Mouse (Mus musculus) gastrocnemius, adult 2 months (tissue): ENCODE measurements around the gene Dtl. TPM values are rescaled to one million over a fixed set of nuclear protein-coding genes. Genes with fewer than 3 reads are reported as not detected.

Source experiments
- DNase-seq: peaks from one replicate; pipeline ENCODE4 v3.0.0; 2022
- H3K27ac ChIP-seq: fragments of 200-600 bp; 2 replicates; pipeline ENCODE4 v1.8.1; 2022; ENCODE audit warnings: mild to moderate bottlenecking
- H3K4me3 ChIP-seq: fragments of 200-600 bp; 2 replicates; pipeline ENCODE4 v1.8.1; 2022; ENCODE audit warnings: mild to moderate bottlenecking, moderate library complexity
- CTCF ChIP-seq: fragments of 200-600 bp; IDR thresholded peaks from 2 replicates; pipeline ENCODE4 v1.8.1; 2022; ENCODE audit warnings: antibody characterized with exemption, mild to moderate bottlenecking, moderate library complexity
- intact Hi-C: fragments of 180-260 bp; cut with DNase I; formaldehyde crosslinking; loops from one replicate; pipeline ENCODE4 v1.15.1; 2025
- long read RNA-seq, 2 experiments: library from polyadenylated mRNA; stranded (forward); transcript quantifications; one replicate each; pipeline ENCODE4 v2.0.0; 2021
- total RNA-seq, 2 experiments: library from RNA; stranded (reverse); gene quantifications; 2 replicates each; pipeline ENCODE4 v1.2.3; 2021

Gene Dtl
- under 1 TPM in 1 of 2 experiments, not detected in 1; 0.11 TPM for total RNA-seq
- long read RNA-seq, experiment 1 = 0 reads
- long read RNA-seq, experiment 2 = 0 reads

DNA sequence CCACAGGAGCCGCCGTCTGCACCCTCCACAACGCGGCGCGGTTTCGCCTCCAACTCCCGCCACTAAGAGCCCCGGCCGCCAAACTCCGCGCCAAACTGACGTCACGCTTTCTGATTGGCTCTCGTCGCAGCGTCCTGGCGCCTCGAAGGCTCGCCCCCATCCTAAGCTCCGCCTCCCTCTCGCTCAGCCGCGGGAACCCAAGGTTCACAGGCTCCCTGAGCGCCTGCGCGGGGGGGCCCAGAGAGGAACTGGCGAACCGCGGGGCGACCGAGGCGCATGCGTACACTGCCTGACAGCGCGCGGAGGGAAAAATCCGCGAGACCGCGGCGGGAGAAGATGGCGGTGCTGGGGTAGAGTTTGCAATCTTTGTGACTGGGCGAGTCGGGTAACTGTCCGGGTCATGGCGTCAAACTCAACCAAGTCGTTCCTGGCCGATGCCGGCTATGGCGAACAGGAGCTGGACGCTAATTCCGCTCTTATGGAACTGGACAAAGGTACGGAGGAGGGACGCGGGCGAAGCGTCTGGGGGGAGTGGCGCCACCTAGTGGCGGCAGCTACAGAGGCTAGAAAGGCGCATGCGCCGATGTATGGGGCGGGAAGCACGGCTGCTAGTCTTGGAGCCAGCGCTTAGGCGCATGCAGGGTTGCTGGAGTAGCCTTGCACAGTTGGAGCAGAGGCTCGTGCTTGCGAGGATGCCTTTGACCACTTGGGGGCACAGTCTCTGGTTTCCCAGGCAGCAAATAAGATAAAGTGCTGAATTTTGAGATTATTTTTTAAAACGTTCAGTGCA is at the start of gene Dtl, which contains the start of gene Ints7:
TSS of gene Dtl (minus strand) at position 87 of the 790 bp plus-strand sequence.
TSS of gene Ints7 (plus strand) at position 179 of the 790 bp plus-strand sequence.
- Histone ChIP-seq H3K27ac (peak within 1 kb of the TSS; percentile 96), H3K4me3 (peak within 1 kb of the TSS; percentile 77)
- DNase-seq = peak; percentile 100
- intact Hi-C loops = loop anchor here (2.0 to 5.0 kb wide), 2 partner anchors 142 to 243 kb away; partner anchors contain the start of gene Lpgat1
- peak; percentile 98 for TF ChIP-seq CTCF

DNA sequence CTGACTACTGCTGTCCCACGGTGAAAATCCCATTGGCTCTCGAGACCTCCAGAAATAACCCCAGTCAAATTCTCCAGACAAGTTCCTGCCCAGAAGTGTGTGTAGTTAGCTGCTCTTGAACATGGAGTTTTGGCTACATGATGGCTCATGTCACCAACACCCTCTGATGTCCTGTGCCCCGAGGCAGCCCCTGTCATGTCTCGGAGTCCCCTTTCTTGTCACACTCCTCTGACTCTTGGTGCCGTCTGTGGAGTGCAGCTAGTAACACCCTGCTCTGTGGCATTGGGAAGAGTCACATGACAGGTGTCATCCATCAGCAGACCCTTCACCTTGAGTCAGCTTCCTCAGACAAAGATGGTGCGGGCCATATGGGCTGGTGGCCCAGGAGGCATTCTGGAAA is 49.7 kb upstream of the Dtl start:
- DNase-seq = no peak
- TF ChIP-seq CTCF = no peak
- Histone ChIP-seq H3K27ac (no peak overlapping the region), H3K4me3 (no peak overlapping the region)
- intact Hi-C loops = loop anchor here (5.0 kb wide), 1 partner anchor 92 kb away; the partner anchor contains the start of gene Lpgat1

DNA sequence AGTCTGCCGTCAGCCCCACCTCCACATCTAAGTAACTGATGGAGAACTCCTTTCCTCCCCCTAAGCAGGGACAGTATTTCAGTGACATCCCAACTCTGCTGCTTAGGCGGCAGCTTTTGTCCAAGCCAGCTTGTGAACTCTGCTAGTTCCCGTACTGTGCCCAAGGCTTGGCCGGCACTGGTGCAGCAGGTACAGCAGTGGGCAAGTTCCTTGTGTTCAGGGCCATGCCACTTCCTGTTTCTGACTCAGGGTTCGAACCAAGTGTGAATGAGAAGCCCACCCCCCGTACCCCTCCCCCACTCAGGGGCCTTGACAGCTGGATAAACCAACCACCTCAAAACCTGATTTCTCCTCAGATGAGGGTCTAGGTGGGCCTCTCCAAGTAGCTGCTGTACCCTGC is 49.1 kb upstream of the Dtl start:
- TF ChIP-seq CTCF = no peak
- intact Hi-C loops = no loop called here
- Histone ChIP-seq H3K27ac (no peak overlapping the region), H3K4me3 (no peak overlapping the region)
- no peak for DNase-seq

DNA sequence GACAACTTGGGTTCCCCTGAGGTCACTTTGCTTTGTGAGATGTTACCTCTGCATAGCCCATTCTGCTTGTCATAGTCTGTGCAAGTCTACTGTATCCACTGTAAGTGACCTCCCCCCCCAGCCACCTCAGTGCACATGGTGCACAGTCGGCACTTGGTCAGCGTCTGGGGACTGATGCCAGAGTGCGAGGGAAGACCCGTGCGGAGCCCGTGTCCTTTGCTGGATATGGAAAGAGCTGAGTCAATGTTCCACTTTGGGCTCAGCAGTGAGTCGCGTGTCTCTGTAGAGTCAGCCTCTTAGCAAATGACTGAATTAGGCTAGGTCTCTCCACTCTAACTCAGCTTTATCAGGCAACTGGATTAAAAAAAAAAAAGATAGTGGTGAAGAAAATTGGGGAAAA is 47.5 kb upstream of the Dtl start:
- no peak overlapping the region for H3K4me3 ChIP-seq
- intact Hi-C loops = no loop called here
- TF ChIP-seq CTCF = no peak
- peak overlapping the region; percentile 20; the same call in 1 of the 2 replicates for H3K27ac ChIP-seq
- peak; percentile 84 for DNase-seq

DNA sequence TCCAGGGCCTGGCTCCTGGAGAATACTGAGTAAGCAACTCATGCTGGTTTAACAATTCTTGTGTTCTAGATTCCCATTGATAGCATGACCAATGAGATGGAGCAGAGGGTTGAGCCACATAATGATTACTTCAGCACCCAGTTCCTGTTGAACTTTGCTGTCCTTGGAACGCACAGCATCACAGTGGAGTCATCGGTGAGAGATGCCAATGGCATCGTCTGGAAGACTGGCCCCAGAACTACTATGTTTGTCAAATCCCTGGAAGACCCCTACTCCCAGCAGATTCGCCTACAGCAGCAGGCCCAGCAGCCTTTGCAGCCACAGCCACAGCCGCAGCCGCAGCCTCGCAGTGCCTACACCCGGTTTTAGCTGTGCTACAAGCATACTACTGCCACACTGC is 45.8 kb upstream of the Dtl start:
- intact Hi-C loops = no loop called here
- no peak for TF ChIP-seq CTCF
- H3K27ac ChIP-seq = no peak overlapping the region
- no peak overlapping the region for H3K4me3 ChIP-seq
- no peak for DNase-seq

DNA sequence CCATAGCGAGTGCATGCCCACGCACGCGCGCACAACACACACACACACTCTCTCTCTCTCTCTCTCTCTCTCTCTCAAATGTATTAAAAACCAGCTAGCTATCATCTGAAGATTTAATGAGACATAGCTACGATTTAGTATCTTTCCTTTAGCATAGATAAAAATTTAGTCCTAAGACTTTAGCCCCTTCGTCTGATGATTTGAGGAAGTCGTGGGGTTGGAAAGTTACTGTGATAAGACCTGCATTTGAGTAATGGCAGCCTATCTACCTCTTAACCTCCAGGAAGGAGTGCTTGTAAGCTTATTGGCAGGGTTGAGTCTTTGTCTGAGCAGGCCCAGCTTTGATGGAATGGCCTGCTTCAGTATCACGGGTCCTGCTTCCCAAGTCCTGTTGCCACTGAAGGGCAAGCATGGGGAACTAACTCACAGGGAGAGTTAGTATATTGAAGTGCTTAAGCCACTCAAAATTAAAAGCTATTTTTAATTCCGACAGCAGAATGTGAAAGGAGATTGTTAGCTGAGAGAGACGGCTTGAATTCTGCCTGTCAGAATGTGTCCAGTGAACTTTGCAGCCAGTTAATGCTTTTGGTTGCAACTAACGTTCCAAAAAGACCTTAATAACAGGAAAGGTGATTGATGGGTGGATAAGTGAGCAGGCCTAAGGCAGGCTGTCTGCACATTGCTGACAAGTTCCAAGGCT is 42.9 kb upstream of the Dtl start:
- intact Hi-C loops = no loop called here
- no peak for TF ChIP-seq CTCF
- Histone ChIP-seq H3K4me3 (no peak overlapping the region), H3K27ac (no peak overlapping the region)
- no peak for DNase-seq

DNA sequence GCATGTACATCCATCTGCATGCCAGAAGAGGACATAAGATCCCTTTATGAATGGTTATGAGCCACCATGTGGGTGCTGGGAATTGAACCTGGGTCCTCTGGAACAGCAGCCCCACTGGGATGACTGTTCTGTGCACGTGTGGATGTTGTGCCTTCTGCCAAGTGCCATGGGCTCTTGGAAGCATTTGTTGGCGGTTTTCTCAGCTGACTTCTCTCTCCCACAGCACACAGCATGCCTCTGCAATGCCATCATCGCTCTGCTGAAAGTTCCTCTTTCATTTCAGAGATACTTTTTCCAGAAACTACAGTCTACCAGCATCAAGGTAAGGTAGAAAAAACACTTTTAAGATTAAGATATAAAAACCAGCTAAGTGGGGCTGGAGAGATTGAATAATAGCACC is 42.2 kb upstream of the Dtl start:
- Histone ChIP-seq H3K27ac (no peak overlapping the region), H3K4me3 (no peak overlapping the region)
- no peak for DNase-seq
- intact Hi-C loops = no loop called here
- no peak for TF ChIP-seq CTCF

DNA sequence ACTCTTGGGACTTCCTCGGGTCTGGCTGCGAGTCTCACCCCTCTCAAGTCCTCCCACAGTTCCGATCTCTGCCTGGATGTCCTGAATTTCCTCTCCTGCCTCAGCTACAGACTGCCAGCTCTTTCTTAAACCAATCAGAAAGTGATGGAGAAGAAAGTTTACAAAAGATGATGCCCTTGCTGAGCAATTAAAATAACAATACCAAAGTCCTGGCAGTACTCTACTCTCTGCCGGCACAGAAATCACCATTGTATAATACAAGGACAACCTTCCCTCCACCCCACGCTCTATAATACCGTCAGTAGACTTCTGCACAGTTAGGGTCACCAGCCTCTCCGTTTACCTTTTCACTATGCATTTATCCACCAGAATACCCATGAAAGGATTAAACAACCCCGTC is 40.9 kb upstream of the Dtl start:
- Histone ChIP-seq H3K27ac (no peak overlapping the region), H3K4me3 (no peak overlapping the region)
- TF ChIP-seq CTCF = no peak
- DNase-seq = no peak
- intact Hi-C loops = no loop called here

DNA sequence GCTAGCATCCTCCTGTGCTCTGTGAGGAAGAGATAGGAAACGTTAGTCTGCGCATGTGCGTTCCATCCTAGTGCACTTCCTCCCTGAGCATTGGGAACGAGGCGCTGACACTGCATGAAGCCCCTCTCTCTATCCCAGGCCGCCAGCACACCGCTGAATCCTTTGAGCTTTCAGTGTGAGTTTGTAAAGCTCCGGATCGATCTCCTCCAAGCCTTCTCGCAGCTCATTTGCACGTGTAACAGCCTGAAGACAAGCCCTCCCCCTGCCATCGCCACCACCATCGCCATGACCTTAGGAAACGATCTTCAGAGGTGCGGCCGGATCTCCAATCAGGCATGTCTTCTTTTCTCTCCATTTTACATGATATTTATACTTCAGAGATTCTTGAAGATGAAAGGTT is 37.5 kb upstream of the Dtl start:
- no peak for DNase-seq
- TF ChIP-seq CTCF = no peak
- no peak overlapping the region for H3K4me3 ChIP-seq
- intact Hi-C loops = no loop called here
- no peak overlapping the region for H3K27ac ChIP-seq

DNA sequence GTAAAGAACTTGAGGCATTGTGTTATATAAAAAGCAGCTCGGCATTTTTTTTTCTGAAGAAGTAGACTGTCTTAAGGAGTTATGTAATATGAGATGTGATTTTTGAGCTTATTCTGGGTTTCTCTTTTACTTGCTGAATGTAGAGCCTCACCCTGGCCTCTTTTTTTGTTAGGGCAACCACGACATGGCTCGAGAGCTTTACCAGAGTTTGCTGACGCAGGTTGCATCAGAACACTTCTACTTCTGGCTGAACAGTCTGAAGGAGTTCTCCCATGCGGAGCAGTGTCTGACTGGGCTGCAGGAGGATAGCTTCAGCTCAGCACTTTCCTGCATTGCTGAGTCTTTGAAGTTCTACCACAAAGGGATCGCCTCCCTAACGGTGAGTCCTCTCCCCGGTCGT is 36.3 kb upstream of the Dtl start:
- Histone ChIP-seq H3K4me3 (no peak overlapping the region), H3K27ac (no peak overlapping the region)
- intact Hi-C loops = no loop called here
- no peak for TF ChIP-seq CTCF
- no peak for DNase-seq

DNA sequence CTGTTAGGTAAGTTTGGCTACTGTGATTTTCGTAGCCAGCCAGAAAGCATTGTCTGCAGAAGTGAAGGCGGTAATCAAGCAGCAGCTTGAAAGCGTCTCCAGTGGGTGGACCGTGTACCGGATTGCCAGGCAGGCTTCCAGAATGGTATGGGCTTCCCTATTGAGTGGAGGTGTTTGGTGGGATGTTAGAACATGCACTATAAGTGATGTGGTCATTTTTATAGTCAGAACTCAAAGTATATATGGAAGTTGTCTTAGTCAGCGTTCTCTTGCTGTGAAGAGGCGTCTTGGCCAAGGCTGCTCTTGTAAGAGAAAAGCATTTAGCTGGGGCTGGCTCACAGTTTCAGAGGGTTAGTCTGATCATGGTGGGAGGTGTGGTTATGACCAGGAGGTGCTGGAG is 35.0 kb upstream of the Dtl start:
- intact Hi-C loops = no loop called here
- no peak overlapping the region for H3K27ac ChIP-seq
- no peak for DNase-seq
- TF ChIP-seq CTCF = no peak
- no peak overlapping the region for H3K4me3 ChIP-seq

DNA sequence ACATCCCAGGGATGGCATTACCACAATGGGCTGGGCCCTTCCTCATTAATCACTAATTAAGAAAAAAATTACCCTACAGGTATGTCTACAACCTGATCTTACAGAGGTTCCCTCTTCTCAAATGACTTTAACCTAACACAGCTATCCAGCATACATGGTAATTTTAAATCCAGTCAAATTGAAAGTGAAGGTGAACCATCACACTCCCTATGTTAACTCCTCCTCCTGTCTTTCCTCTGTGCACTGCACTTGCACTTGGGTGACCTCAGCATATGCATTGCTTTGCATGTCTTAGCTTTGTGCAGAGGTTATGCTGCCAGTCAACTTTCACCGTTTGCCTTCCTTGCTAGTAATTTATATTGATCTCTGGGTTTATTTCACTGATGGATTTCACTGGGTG is 34.2 kb upstream of the Dtl start:
- intact Hi-C loops = no loop called here
- DNase-seq = no peak
- TF ChIP-seq CTCF = no peak
- no peak overlapping the region for H3K4me3 ChIP-seq
- no peak overlapping the region for H3K27ac ChIP-seq

DNA sequence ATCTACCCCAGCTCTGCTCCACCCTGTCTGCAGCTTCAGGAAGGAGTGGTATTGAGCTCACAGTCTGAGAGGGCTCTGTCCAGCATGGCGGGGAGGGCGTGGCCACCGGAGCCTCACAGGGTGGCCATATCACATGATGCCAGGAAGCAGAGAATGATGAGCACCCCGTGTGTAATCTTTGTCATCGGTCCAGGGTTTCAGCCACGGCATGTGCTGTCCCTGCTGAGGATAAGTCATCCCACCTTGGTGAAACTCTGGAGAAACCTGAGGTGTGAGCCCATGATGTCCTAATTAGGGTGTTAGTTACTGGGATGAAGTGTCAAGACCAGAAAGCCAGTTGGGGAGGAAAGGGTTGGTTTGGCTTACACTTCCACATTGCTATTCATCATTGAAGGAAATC is 33.7 kb upstream of the Dtl start:
- TF ChIP-seq CTCF = no peak
- Histone ChIP-seq H3K4me3 (no peak overlapping the region), H3K27ac (no peak overlapping the region)
- intact Hi-C loops = no loop called here
- DNase-seq = no peak
